Mouse (Mus musculus) heart, postnatal 0 days (tissue): Measurements from ENCODE around the gene Timp3.

Experiments used
- CTCF ChIP-seq: IDR thresholded peaks from 2 replicates; pipeline ENCODE4 v1.5.1; 2016; ENCODE audit warnings: antibody characterized with exemption, control low read depth, low read depth
- EP300 ChIP-seq: IDR thresholded peaks from 2 replicates; pipeline ENCODE4 v1.6.1; 2016; ENCODE audit warnings: antibody characterized with exemption, low read depth

- TF ChIP-seq CTCF (no peak), EP300 (no peak)
Observed at GRCm38 (mm10) chr10:86290109-86290771, 9.9 kb upstream of the Timp3 start.
